In genomic region chr4:156031593-156032391, GRCm38 (mm10) we compare ENCODE assay signal across 8 mouse cellular contexts. TPM values are rescaled to one million over a fixed set of nuclear protein-coding genes. Genes with fewer than 3 reads are reported as not detected.
A peak's percentile ranks its signal among the peaks of the same experiment; 100 is the strongest.
DNase-seq lines count a peak whose midpoint lies in the region; ATAC-seq lines count a peak whose summit lies in the region.

No protein-coding gene starts in this region.

- intact Hi-C loops in left cerebral cortex, postnatal 14 days (cut with DNase I), result loop anchor here (5.0 kb wide), 1 partner anchor 76 kb away; the partner anchor contains the start of gene 9430015G10Rik

- peak overlapping the region; percentile 57 for H3K4me2 ChIP-seq in intestine, embryonic 14.5 days (ENCODE audit: low read length)

- peaks cover 16% of the 10 kb centered on the region; the same call in 1 of the 2 replicates for H3K36me3 ChIP-seq in intestine, embryonic 14.5 days (ENCODE audit: control insufficient read depth, insufficient read depth, low read length)

- H3K9me3 ChIP-seq in intestine, embryonic 14.5 days (ENCODE audit: control insufficient read depth, low read length), result no peaks in the 10 kb centered on the region

- peak overlapping the region; percentile 90 for H3K27ac ChIP-seq in intestine, embryonic 14.5 days (ENCODE audit: low read depth)

- peaks cover 20% of the 10 kb centered on the region for H3K27me3 ChIP-seq in intestine, embryonic 14.5 days (replicated peaks; ENCODE audit: control insufficient read depth, insufficient read depth, low read length)

- 1% methylated on average over 24 of the region's 24 CpGs for WGBS in intestine, embryonic 14.5 days

- peak; percentile 30 for ATAC-seq in activated CD4-positive, CD25-positive, alpha-beta regulatory T cell, adult 4 months
- ATAC-seq in intestine, embryonic 14.5 days (replicated peaks; ENCODE audit: low FRiP score, low TSS enrichment, low read depth), result peak; percentile 87
- ATAC-seq in megakaryocyte-erythroid progenitor cell, adult 5-6 weeks (replicated peaks; ENCODE audit: low FRiP score, low TSS enrichment, poor library complexity, severe bottlenecking), result peak; percentile 22

- peak overlapping the region; percentile 50 for H3K4me3 ChIP-seq in intestine, embryonic 14.5 days (ENCODE audit: low read depth, low read length)

- H3K9ac ChIP-seq in intestine, embryonic 14.5 days (ENCODE audit: low read length), result peak overlapping the region; percentile 50

- DNase-seq in embryo, embryonic 10 days (ENCODE audit: low spot score), result peak; percentile 86
- peak; percentile 83 for DNase-seq in gastrocnemius, postnatal 25 days
- peak; percentile 85 for DNase-seq in intestine, embryonic 14.5 days (ENCODE audit: low spot score)
- peak; percentile 80 to 84 for DNase-seq in left cerebral cortex, postnatal 14 days (ENCODE audit: low spot score in 2 of 2)
- DNase-seq in right cerebral cortex, postnatal 25 days, result peak; percentile 81
- DNase-seq in urinary bladder, postnatal 4 days (ENCODE audit: low spot score in 2 of 2), result peak; percentile 75 to 78

- peaks cover 22% of the 10 kb centered on the region for H3K4me1 ChIP-seq in intestine, embryonic 14.5 days (replicated peaks; ENCODE audit: control insufficient read depth, insufficient read depth, low read length)

RNA-seq across cellular contexts. Expression of gene Tnfrsf18, which starts 5.8 kb away (rescaled TPM):
- 100 to 1,000 TPM; 770 to 845 TPM for polyA plus RNA-seq in activated CD4-positive, CD25-positive, alpha-beta regulatory T cell, adult 4 months (2017; shearing (Covaris generic))
- not detected for total RNA-seq in gastrocnemius, postnatal 25 days (2021)
- 1.6 and 2.0 TPM in 2 replicates for polyA plus RNA-seq in intestine, embryonic 14.5 days (2014; fragmentation: Nextera tagmentation; extraction: Ambion mirVana)
- total RNA-seq in left cerebral cortex, postnatal 14 days (2021), result under 1 TPM in 1 of 2 experiments, not detected in 1; 0.32 TPM
- total RNA-seq in megakaryocyte-erythroid progenitor cell, adult 5-6 weeks (2014; fragmentation: Nextera tagmentation), result 3.7 and 7.5 TPM in 2 replicates
- total RNA-seq in megakaryocyte-erythroid progenitor cell, adult 5-6 weeks (2017), result 2.6 and 7.0 TPM in 2 replicates

RNA-seq across cellular contexts. Expression of gene Tnfrsf4, which starts 18.1 kb away (rescaled TPM):
- polyA plus RNA-seq in activated CD4-positive, CD25-positive, alpha-beta regulatory T cell, adult 4 months (2017; shearing (Covaris generic)), result 100 to 1,000 TPM; 802 to 961 TPM
- under 1 TPM; 0.51 to 0.80 TPM for total RNA-seq in gastrocnemius, postnatal 25 days (2021)
- polyA plus RNA-seq in intestine, embryonic 14.5 days (2014; fragmentation: Nextera tagmentation; extraction: Ambion mirVana), result 0.50 and 0.56 TPM in 2 replicates
- total RNA-seq in left cerebral cortex, postnatal 14 days (2021), result 1 to 10 TPM in 1 of 2 experiments, under 1 TPM in 1; 0.66 to 1.2 TPM
- total RNA-seq in megakaryocyte-erythroid progenitor cell, adult 5-6 weeks (2014; fragmentation: Nextera tagmentation), result 2.5 and 6.9 TPM in 2 replicates
- 1.8 and 5.6 TPM in 2 replicates for total RNA-seq in megakaryocyte-erythroid progenitor cell, adult 5-6 weeks (2017)

RNA-seq across cellular contexts. Expression of gene Ttll10, which starts 27.4 kb away (rescaled TPM):
- not detected for polyA plus RNA-seq in activated CD4-positive, CD25-positive, alpha-beta regulatory T cell, adult 4 months (2017; shearing (Covaris generic))
- not detected for total RNA-seq in gastrocnemius, postnatal 25 days (2021)
- polyA plus RNA-seq in intestine, embryonic 14.5 days (2014; fragmentation: Nextera tagmentation; extraction: Ambion mirVana), result 2.7 and 3.5 TPM in 2 replicates
- not detected for total RNA-seq in left cerebral cortex, postnatal 14 days (2021)
- total RNA-seq in megakaryocyte-erythroid progenitor cell, adult 5-6 weeks (2014; fragmentation: Nextera tagmentation), result not detected in 2 replicates
- not detected in 2 replicates for total RNA-seq in megakaryocyte-erythroid progenitor cell, adult 5-6 weeks (2017)

RNA-seq across cellular contexts. Expression of gene Sdf4, which starts 39.1 kb away (rescaled TPM):
- polyA plus RNA-seq in activated CD4-positive, CD25-positive, alpha-beta regulatory T cell, adult 4 months (2017; shearing (Covaris generic)), result 100 to 1,000 TPM; 464 to 478 TPM
- 10 to 100 TPM; 67.0 to 79.3 TPM for total RNA-seq in gastrocnemius, postnatal 25 days (2021)
- polyA plus RNA-seq in intestine, embryonic 14.5 days (2014; fragmentation: Nextera tagmentation; extraction: Ambion mirVana), result 157 and 165 TPM in 2 replicates
- total RNA-seq in left cerebral cortex, postnatal 14 days (2021), result 100 to 1,000 TPM; 150 to 157 TPM
- 48.2 and 74.4 TPM in 2 replicates for total RNA-seq in megakaryocyte-erythroid progenitor cell, adult 5-6 weeks (2014; fragmentation: Nextera tagmentation)
- total RNA-seq in megakaryocyte-erythroid progenitor cell, adult 5-6 weeks (2017), result 137 and 143 TPM in 2 replicates

RNA-seq across cellular contexts. Expression of gene B3galt6, which starts 39.3 kb away (rescaled TPM):
- under 1 TPM; 0.90 to 0.95 TPM for polyA plus RNA-seq in activated CD4-positive, CD25-positive, alpha-beta regulatory T cell, adult 4 months (2017; shearing (Covaris generic))
- total RNA-seq in gastrocnemius, postnatal 25 days (2021), result 1 to 10 TPM; 1.2 to 1.6 TPM
- polyA plus RNA-seq in intestine, embryonic 14.5 days (2014; fragmentation: Nextera tagmentation; extraction: Ambion mirVana), result 16.6 and 17.9 TPM in 2 replicates
- 10 to 100 TPM in 1 of 2 experiments, 1 to 10 TPM in 1; 9.6 to 10.6 TPM for total RNA-seq in left cerebral cortex, postnatal 14 days (2021)
- total RNA-seq in megakaryocyte-erythroid progenitor cell, adult 5-6 weeks (2014; fragmentation: Nextera tagmentation), result 7.6 and 9.4 TPM in 2 replicates
- 11.0 and 11.7 TPM in 2 replicates for total RNA-seq in megakaryocyte-erythroid progenitor cell, adult 5-6 weeks (2017)

Comparison
In these comparisons a context has a peak if more than half of its experiments do, and no peak if none do; other contexts are left out.
1. Peak in every context shown above with its lines: DNase-seq, ATAC-seq, H3K4me3 ChIP-seq and H3K27ac ChIP-seq.
2. ATAC-seq: peak in every context shown above with its lines; median percentile 87 in intestine, embryonic 14.5 days; 30 in activated CD4-positive, CD25-positive, alpha-beta regulatory T cell, adult 4 months; 22 in megakaryocyte-erythroid progenitor cell, adult 5-6 weeks.